Mouse (Mus musculus) A20 (cell line): Measurements from ENCODE around the gene Tmem104.
A peak's percentile ranks its signal among the peaks of the same experiment; 100 is the strongest.

ENCODE experiments used
- DNase-seq: peaks from one replicate; pipeline ENCODE4 v3.0.0-alpha.2; 2011; ENCODE audit warnings: low read depth, low spot score

The Tmem104 gene

GRCm38 (mm10) chr11:115278176-115278575 is 90.9 kb downstream of the Tmem104 start:
- no peak for DNase-seq

GRCm38 (mm10) chr11:115279726-115280125 is 92.4 kb downstream of the Tmem104 start:
- peak; percentile 37 for DNase-seq

- no peak for DNase-seq
Measured at GRCm38 (mm10) chr11:115282295-115282694, 95.0 kb downstream of the Tmem104 start.

- DNase-seq = no peak
Measured at GRCm38 (mm10) chr11:115282723-115283485, 95.6 kb downstream of the Tmem104 start.

GRCm38 (mm10) chr11:115283486-115283765 is 96.1 kb downstream of the Tmem104 start:
- DNase-seq = no peak

GRCm38 (mm10) chr11:115283891-115284620 is 96.8 kb downstream of the Tmem104 start:
- no peak for DNase-seq

GRCm38 (mm10) chr11:115285282-115285681 is 98.0 kb downstream of the Tmem104 start:
- DNase-seq = no peak

- no peak for DNase-seq
Measured at GRCm38 (mm10) chr11:115286201-115286993, 99.1 kb downstream of the Tmem104 start.

GRCm38 (mm10) chr11:115287386-115287785 is 100.1 kb downstream of the Tmem104 start:
- DNase-seq = peak; percentile 17

- no peak for DNase-seq
Measured at GRCm38 (mm10) chr11:115288305-115288704, 101.0 kb downstream of the Tmem104 start.

GRCm38 (mm10) chr11:115289885-115290284 is 102.6 kb downstream of the Tmem104 start:
- DNase-seq = no peak

GRCm38 (mm10) chr11:115290314-115290713 is 103.0 kb downstream of the Tmem104 start:
- no peak for DNase-seq

- DNase-seq = no peak
Measured at GRCm38 (mm10) chr11:115290919-115291318, 103.6 kb downstream of the Tmem104 start.

GRCm38 (mm10) chr11:115291503-115291902 is 104.2 kb downstream of the Tmem104 start:
- no peak for DNase-seq

GRCm38 (mm10) chr11:115292631-115293375 is 105.5 kb downstream of the Tmem104 start:
- DNase-seq = no peak

- DNase-seq = no peak
Measured at GRCm38 (mm10) chr11:115295939-115296338, 108.7 kb downstream of the Tmem104 start.
